Mouse (Mus musculus) limb, embryonic 14.5 days (tissue): Measurements from ENCODE around the gene Wfdc8. TPM values are rescaled to one million over a fixed set of nuclear protein-coding genes. Genes with fewer than 3 reads are reported as not detected.
"Not testable (repeated sequence)": the region's sequence is repeated elsewhere in the genome, so short reads cannot be mapped to it uniquely, and the experiment has no call there.

Experiments used
- ATAC-seq: fragments of 200-750 bp; cut with Nextera tagmentation; 2 replicates; pipeline ENCODE4 v1.8.0; 2017; ENCODE audit warnings: low read depth, moderate number of reproducible peaks, moderate TSS enrichment; ENCODE audit not compliant: low FRiP score
- DNase-seq: peaks from one replicate; pipeline ENCODE4 v3.0.0-alpha.2; 2015; ENCODE audit warnings: low spot score
- H3K27ac ChIP-seq: fragments of 300-500 bp; sonication (generic); replicated peaks from 2 replicates; pipeline ENCODE4 v1.5.1; 2014; ENCODE audit warnings: low read depth, mild to moderate bottlenecking, low read length, moderate library complexity, mixed read lengths
- H3K27me3 ChIP-seq: fragments of 300-500 bp; sonication (generic); 2 replicates; pipeline ENCODE4 v1.6.1; 2014; ENCODE audit warnings: low read length, mixed read lengths; ENCODE audit not compliant: control insufficient read depth, insufficient read depth
- H3K36me3 ChIP-seq: fragments of 300-500 bp; sonication (generic); 2 replicates; pipeline ENCODE4 v1.6.1; 2014; ENCODE audit warnings: mild to moderate bottlenecking, low read length, moderate library complexity, mixed read lengths; ENCODE audit not compliant: control insufficient read depth, insufficient read depth
- H3K4me1 ChIP-seq: fragments of 300-500 bp; sonication (generic); 2 replicates; pipeline ENCODE4 v1.6.1; 2014; ENCODE audit warnings: antibody characterized with exemption, low read length, mixed read lengths; ENCODE audit not compliant: control insufficient read depth, insufficient read depth
- H3K4me2 ChIP-seq: fragments of 300-500 bp; sonication (generic); replicated peaks from 2 replicates; pipeline ENCODE4 v1.6.1; 2014; ENCODE audit warnings: low read depth, mild to moderate bottlenecking, low read length, moderate library complexity; ENCODE audit not compliant: severe bottlenecking
- H3K4me3 ChIP-seq: fragments of 300-500 bp; sonication (generic); replicated peaks from 2 replicates; pipeline ENCODE4 v1.5.1; 2014; ENCODE audit warnings: low read length
- H3K9ac ChIP-seq: fragments of 300-500 bp; sonication (generic); 2 replicates; pipeline ENCODE4 v1.6.1; 2014; ENCODE audit warnings: mild to moderate bottlenecking, low read depth, low read length, moderate library complexity; ENCODE audit not compliant: severe bottlenecking
- H3K9me3 ChIP-seq: fragments of 300-500 bp; sonication (generic); 2 replicates; pipeline ENCODE4 v1.6.1; 2016; ENCODE audit warnings: low read length; ENCODE audit not compliant: control insufficient read depth
- POLR2A ChIP-seq: fragments of 200-500 bp; IDR thresholded peaks from 2 replicates; pipeline ENCODE4 v1.8.0; 2012; ENCODE audit warnings: inconsistent platforms, mild to moderate bottlenecking, moderate library complexity, borderline replicate concordance; ENCODE audit not compliant: insufficient read depth, insufficient read length; ENCODE audit errors: extremely low read depth
- whole genome bisulfite sequencing: fragments of 180-500 bp; shearing (Covaris S2); extraction: QIAGEN DNeasy Blood & Tissue Kit; methylation state at CpG from one replicate; pipeline ENCODE4 v1.1.7; 2014; 5-methylcytosine and 5-hydroxymethylcytosine counted together
- polyA plus RNA-seq, 2 experiments: library from polyadenylated mRNA; depleted of rRNA in 1 of 2; stranded (reverse) in 1 of 2; unstranded in 1 of 2; fragments of >200 nt; fragmentation: Nextera tagmentation in 1 of 2; extraction: Ambion mirVana in 1 of 2; gene quantifications; 2 replicates each; pipeline versions ENCODE4 v1.2.1 to v1.2.3; 2012 to 2014

The Wfdc8 gene
- polyA plus RNA-seq (2012; rRNA removed) (not detected in 2 replicates), polyA plus RNA-seq (2014; fragmentation: Nextera tagmentation; extraction: Ambion mirVana) (not detected in 2 replicates)

DNA sequence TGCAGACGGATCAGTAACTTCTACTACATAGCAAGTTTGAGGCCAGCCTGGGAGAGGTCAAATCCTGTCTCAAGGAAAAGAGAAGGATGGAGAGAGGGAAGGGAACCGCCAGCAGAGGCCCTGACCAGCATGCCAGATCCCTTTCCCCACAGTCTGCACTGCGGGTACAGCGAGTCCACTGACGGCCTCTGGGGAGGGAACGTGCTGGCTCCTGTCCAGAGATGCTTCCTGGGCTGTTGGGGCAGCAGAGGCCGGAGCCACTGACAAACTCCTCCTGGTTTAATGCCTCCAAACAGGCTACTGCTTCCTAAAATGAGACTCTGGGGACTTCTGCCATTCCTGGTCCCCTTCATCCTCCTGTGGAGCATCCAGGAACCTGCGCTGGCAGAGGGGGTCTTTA, at the start of gene Wfdc8, which contains the start of gene Wfdc6b:
Gene Wfdc8, minus strand, starts transcription at position 156 of the 400 bp plus-strand sequence.
Gene Wfdc6b, plus strand, starts transcription at position 52 of the 400 bp plus-strand sequence.
- H3K27me3 ChIP-seq, H3K4me1 ChIP-seq, H3K9ac ChIP-seq, ATAC-seq, H3K36me3 ChIP-seq, H3K27ac ChIP-seq, H3K9me3 ChIP-seq, DNase-seq, H3K4me2 ChIP-seq, H3K4me3 ChIP-seq: not testable (repeated sequence)
- WGBS: 54% methylated on average over 8 of the region's 8 CpGs

DNA sequence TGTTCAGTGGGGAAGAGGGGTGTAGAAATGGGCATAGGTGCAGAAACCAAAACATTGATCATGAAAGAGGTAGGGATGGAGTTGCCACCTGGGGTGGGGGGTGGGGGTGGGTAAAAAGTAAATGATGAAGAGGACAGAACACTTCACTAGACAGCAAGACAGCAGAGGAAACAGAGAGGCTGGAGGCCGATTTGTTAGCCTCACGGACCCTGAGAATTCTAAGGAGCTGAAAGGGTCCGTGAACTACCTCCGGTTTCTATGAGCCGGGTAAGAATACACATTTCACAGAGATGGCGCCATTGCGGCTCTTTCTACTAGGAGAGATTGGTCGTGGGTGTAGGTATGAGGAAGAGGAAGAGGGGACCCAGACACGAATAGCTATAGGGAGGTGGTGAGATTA, 43.1 kb upstream of the Wfdc8 start, which contains the start of gene Wfdc9:
Gene Wfdc9, minus strand, starts transcription at position 101 of the 400 bp plus-strand sequence.
- no peak for TF ChIP-seq POLR2A
- Histone ChIP-seq H3K9ac (no peak within 1 kb of the TSS), H3K36me3 (no peaks in the 10 kb centered on the region), H3K27me3 (no peaks in the 10 kb centered on the region), H3K4me2 (no peak within 1 kb of the TSS), H3K9me3 (no peaks in the 10 kb centered on the region), H3K4me1 (no peaks in the 10 kb centered on the region), H3K4me3 (no peak within 1 kb of the TSS), H3K27ac (no peak within 1 kb of the TSS)
- no peak for ATAC-seq
- no peak for DNase-seq
- WGBS: 84% methylated on average over 9 of the region's 9 CpGs

DNA sequence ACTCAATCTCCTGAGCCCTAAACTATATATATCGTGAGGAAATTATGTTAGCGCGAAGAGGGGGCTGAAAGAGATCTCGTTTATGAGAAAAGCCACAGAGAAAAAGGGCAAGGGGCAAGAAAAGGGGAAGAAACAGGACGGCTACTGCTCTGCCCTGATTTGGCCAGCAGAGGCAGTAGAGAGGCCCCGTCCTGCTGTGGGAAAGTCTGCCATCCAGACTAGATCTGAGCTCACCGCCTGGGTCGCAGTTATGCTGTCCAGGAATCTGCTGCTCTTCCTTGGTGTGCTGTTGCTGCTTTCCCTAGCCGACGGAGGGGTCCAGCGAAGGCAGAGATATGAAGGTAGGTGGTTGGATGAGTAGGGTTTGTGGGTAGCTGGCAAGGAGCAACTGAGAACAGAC, 42.4 kb upstream of the Wfdc8 start, which contains the start of gene Wfdc10:
Gene Wfdc10, plus strand, starts transcription at position 189 of the 400 bp plus-strand sequence.
- Histone ChIP-seq H3K9ac (no peak within 1 kb of the TSS), H3K27ac (no peak within 1 kb of the TSS), H3K36me3 (no peaks in the 10 kb centered on the region), H3K4me2 (no peak within 1 kb of the TSS), H3K9me3 (no peaks in the 10 kb centered on the region), H3K27me3 (no peaks in the 10 kb centered on the region), H3K4me3 (no peak within 1 kb of the TSS), H3K4me1 (no peaks in the 10 kb centered on the region)
- ATAC-seq (no peak), DNase-seq (peak; percentile 36)
- 18% methylated on average over 11 of the region's 11 CpGs for WGBS
- no peak for TF ChIP-seq POLR2A

DNA sequence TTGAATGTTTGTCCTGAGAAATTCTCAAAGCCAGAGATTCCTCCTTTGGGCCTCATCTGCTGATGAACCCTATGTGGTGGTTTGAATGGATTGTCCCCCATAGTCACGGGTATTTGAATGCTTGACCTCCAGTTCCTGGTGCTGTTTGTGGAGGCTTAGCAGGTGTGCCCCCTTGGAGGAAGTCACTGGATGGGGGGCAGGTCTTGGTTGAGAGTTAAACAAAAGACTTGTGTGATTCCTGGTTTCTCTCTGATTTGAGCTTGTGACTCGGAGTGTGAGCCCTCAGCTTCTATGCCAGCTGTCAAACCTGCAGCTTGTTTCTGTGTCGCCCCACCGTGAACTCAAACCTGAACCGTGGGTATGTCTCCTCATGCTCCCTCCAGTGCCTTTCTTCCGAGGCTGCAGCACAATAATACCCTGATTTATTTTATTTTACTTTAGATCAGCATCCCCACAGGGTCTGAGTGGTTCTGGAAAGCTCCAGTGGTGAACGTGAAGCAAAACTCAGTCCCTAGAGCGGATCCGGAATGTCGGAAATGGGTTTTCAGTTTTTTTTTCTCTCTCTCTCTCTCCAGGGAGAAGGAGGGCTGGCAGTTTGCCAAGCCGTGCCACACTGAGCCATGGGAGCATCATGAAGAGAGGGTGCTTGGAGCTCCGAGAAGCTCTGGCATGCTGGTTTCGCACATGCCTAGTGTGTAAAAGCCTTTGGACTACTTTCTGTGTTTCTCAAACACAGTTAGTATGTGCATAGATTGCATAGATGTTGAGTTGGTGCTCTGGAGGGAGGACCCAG, 28.7 kb upstream of the Wfdc8 start:
- H3K9ac ChIP-seq: no peak overlapping the region
- no peak overlapping the region for H3K4me3 ChIP-seq
- H3K9me3 ChIP-seq: no peaks in the 10 kb centered on the region
- no peak overlapping the region for H3K4me2 ChIP-seq
- H3K4me1 ChIP-seq: no peaks in the 10 kb centered on the region
- H3K36me3 ChIP-seq: no peaks in the 10 kb centered on the region
- DNase-seq (no peak), ATAC-seq (no peak)
- TF ChIP-seq POLR2A: no peak
- H3K27ac ChIP-seq: no peak overlapping the region
- no peaks in the 10 kb centered on the region for H3K27me3 ChIP-seq
- WGBS: 82% methylated on average over 13 of the region's 13 CpGs

DNA sequence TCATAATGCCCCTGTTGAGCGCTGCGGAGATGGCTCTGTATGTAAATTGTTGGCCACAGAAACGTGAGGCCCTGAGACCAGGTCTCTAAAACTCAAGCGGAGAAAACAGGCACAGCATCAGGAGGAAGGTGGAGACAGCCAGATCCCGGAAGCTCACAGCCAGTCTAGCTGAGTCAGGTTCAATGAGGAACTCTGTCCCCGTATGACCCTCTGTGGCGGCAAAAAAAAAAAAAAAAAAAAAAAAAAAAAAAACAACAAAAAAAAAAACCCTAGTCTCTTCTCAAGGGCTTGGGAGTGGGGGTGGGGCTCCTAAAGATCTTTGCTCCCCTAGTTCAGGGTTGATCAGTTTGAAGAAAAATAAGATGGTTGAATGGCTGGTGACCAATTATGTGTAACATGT, 27.7 kb upstream of the Wfdc8 start:
- H3K9ac ChIP-seq: no peak overlapping the region
- H3K9me3 ChIP-seq: no peaks in the 10 kb centered on the region
- ATAC-seq (no peak), DNase-seq (no peak)
- no peaks in the 10 kb centered on the region for H3K27me3 ChIP-seq
- no peak overlapping the region for H3K4me3 ChIP-seq
- H3K4me2 ChIP-seq: no peak overlapping the region
- H3K4me1 ChIP-seq: no peaks in the 10 kb centered on the region
- H3K27ac ChIP-seq: no peak overlapping the region
- H3K36me3 ChIP-seq: no peaks in the 10 kb centered on the region
- no peak for TF ChIP-seq POLR2A
- WGBS: 64% methylated on average over 7 of the region's 7 CpGs
